Mouse (Mus musculus) kidney, adult 2 months (tissue): ENCODE data around the gene Dsn1.

Experiments used
- CTCF ChIP-seq: fragments of 200-500 bp; conservative IDR thresholded peaks from 2 replicates; pipeline ENCODE4 v1.5.1; 2011; ENCODE audit warnings: low read depth, mild to moderate bottlenecking, control low read depth, low read length, moderate library complexity, mixed read lengths; ENCODE audit not compliant: insufficient read depth, insufficient read length
- POLR2A ChIP-seq: fragments of 200-500 bp; IDR thresholded peaks from one replicate; pipeline ENCODE4 v1.6.1; 2011; ENCODE audit warnings: low read depth, low read length, control low read depth

DNA sequence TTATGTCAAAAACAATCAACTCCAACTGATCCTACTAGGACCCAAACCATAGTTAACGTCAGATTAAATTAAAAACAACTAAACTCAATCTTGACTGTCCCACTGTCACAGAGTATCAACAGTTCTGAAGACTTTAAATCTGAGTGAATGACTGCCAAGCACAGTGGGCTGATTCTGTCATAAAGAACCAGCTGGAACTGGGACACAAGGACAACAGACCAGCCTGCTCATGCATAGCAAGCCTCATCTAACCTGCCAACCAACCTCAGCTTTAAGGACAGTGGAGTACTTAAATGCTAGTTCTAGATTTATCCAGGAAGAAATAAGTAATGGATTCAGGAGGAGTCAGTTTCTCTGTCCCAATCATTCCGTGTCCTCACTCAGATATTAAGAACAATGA, 49.9 kb downstream of the Dsn1 start:
- TF ChIP-seq CTCF (no peak), POLR2A (no peak)
